8 mouse cellular contexts compared by ENCODE assay signal in genomic region chr11:58959921-58960465, GRCm38 (mm10). TPM values are rescaled to one million over a fixed set of nuclear protein-coding genes. Genes with fewer than 3 reads are reported as not detected.
DNase-seq lines count a peak whose midpoint lies in the region; ATAC-seq and TF ChIP-seq lines count a peak whose summit lies in the region.

No protein-coding gene starts in this region.

- peak overlapping the region; percentile 83 for H3K27ac ChIP-seq in forebrain, embryonic 15.5 days (replicated peaks)
- H3K27ac ChIP-seq in hindbrain, embryonic 10.5 days: peak overlapping the region; percentile 71

- H3K4me1 ChIP-seq in G1E (ENCODE audit: insufficient read depth, low read depth, low read length): peaks cover 40% of the 10 kb centered on the region
- H3K4me1 ChIP-seq in forebrain, embryonic 15.5 days: peaks cover 46% of the 10 kb centered on the region
- peaks cover 50% of the 10 kb centered on the region for H3K4me1 ChIP-seq in hindbrain, embryonic 10.5 days (replicated peaks)

- no peak for TF ChIP-seq CTCF in G1E (IDR thresholded peaks at IDR 0.05; ENCODE audit: low read depth, low read length)

- 3% methylated on average over 40 of the region's 40 CpGs for WGBS in forebrain, embryonic 15.5 days
- 5% methylated on average over 40 of the region's 40 CpGs for WGBS in hindbrain, embryonic 10.5 days

- peak overlapping the region; percentile 59 for H3K9ac ChIP-seq in forebrain, embryonic 15.5 days (replicated peaks)

- H3K4me3 ChIP-seq in G1E (ENCODE audit: low read depth, low read length): peak overlapping the region; percentile 75
- peak overlapping the region; percentile 56 for H3K4me3 ChIP-seq in forebrain, embryonic 15.5 days
- peak overlapping the region; percentile 59 for H3K4me3 ChIP-seq in hindbrain, embryonic 10.5 days

- ATAC-seq in G1E (ENCODE audit: extremely low read depth, insufficient number of reproducible peaks, low FRiP score, poor library complexity, severe bottlenecking): peak; percentile 82
- peak; percentile 80 for ATAC-seq in forebrain, embryonic 15.5 days (replicated peaks)

- peak; percentile 91 for DNase-seq in G1E (ENCODE audit: low spot score)
- peak; percentile 94 for DNase-seq in cerebellum, adult 11-12 months
- peak; percentile 83 for DNase-seq in hindbrain, embryonic 10.5 days (ENCODE audit: low spot score)
- peak; percentile 74 to 78 for DNase-seq in layer of hippocampus, postnatal 10 days (ENCODE audit: low spot score in 2 of 2)
- DNase-seq in lung, postnatal 14 days: peak; percentile 78
- DNase-seq in ovary, postnatal 36 days (ENCODE audit: low spot score): peak; percentile 65
- DNase-seq in thymus, postnatal 36 days: peak; percentile 61 to 72

- H3K36me3 ChIP-seq in G1E (replicated peaks): peaks cover 39% of the 10 kb centered on the region
- H3K36me3 ChIP-seq in forebrain, embryonic 15.5 days: no peaks in the 10 kb centered on the region
- H3K36me3 ChIP-seq in hindbrain, embryonic 10.5 days: peaks cover 15% of the 10 kb centered on the region

- peak overlapping the region; percentile 96 for H3K4me2 ChIP-seq in forebrain, embryonic 15.5 days (replicated peaks)

- H3K9me3 ChIP-seq in G1E (replicated peaks): peaks cover 6% of the 10 kb centered on the region
- H3K9me3 ChIP-seq in forebrain, embryonic 15.5 days: no peaks in the 10 kb centered on the region
- H3K9me3 ChIP-seq in hindbrain, embryonic 10.5 days: peaks cover 8% of the 10 kb centered on the region

- H3K27me3 ChIP-seq in G1E (ENCODE audit: insufficient read depth, low read length): no peaks in the 10 kb centered on the region; the same call in 1 of the 2 replicates
- no peaks in the 10 kb centered on the region for H3K27me3 ChIP-seq in forebrain, embryonic 15.5 days
- peaks cover 36% of the 10 kb centered on the region for H3K27me3 ChIP-seq in hindbrain, embryonic 10.5 days (ENCODE audit: insufficient read depth, poor library complexity, severe bottlenecking)

RNA-seq across cellular contexts. Expression of gene Hist3h2a, which starts 5.5 kb away (rescaled TPM):
- 93.3 and 107 TPM in 2 replicates for total RNA-seq in G1E (2014; fragmentation: Nextera tagmentation)
- total RNA-seq in G1E (2017): 108 and 128 TPM in 2 replicates
- 6.2 and 13.5 TPM in 2 replicates for polyA plus RNA-seq in G1E (2012)
- polyA plus RNA-seq in forebrain, embryonic 15.5 days (2015; fragmentation: Nextera tagmentation; extraction: Ambion mirVana): 155 and 160 TPM in 2 replicates
- 25.4 and 49.0 TPM in 2 replicates for polyA plus RNA-seq in hindbrain, embryonic 10.5 days (2016; fragmentation: Nextera tagmentation; extraction: Ambion mirVana)
- 10 to 100 TPM; 59.3 to 61.6 TPM for total RNA-seq in layer of hippocampus, postnatal 10 days (2021)

RNA-seq across cellular contexts. Expression of gene Trim17, which starts 5.5 kb away (rescaled TPM):
- total RNA-seq in G1E (2014; fragmentation: Nextera tagmentation) (not detected in 2 replicates), G1E (2017) (0.11 and 0.12 TPM in 2 replicates)
- 0.12 and 7.5 TPM in 2 replicates for polyA plus RNA-seq in G1E (2012)
- 1.9 and 2.7 TPM in 2 replicates for polyA plus RNA-seq in forebrain, embryonic 15.5 days (2015; fragmentation: Nextera tagmentation; extraction: Ambion mirVana)
- polyA plus RNA-seq in hindbrain, embryonic 10.5 days (2016; fragmentation: Nextera tagmentation; extraction: Ambion mirVana): 0.41 and 0.85 TPM in 2 replicates
- total RNA-seq in layer of hippocampus, postnatal 10 days (2021): 1 to 10 TPM; 2.9 to 3.7 TPM

RNA-seq across cellular contexts. Expression of gene Hist3h2ba, which starts 11.3 kb away (rescaled TPM):
- total RNA-seq in G1E (2014; fragmentation: Nextera tagmentation) (2.7 and 23.2 TPM in 2 replicates), G1E (2017) (6.0 and 7.1 TPM in 2 replicates)
- 0.20 TPM in 1 of 2 replicates, not detected in the other for polyA plus RNA-seq in G1E (2012)
- 355 and 373 TPM in 2 replicates for polyA plus RNA-seq in forebrain, embryonic 15.5 days (2015; fragmentation: Nextera tagmentation; extraction: Ambion mirVana)
- polyA plus RNA-seq in hindbrain, embryonic 10.5 days (2016; fragmentation: Nextera tagmentation; extraction: Ambion mirVana): 39.0 and 115 TPM in 2 replicates
- total RNA-seq in layer of hippocampus, postnatal 10 days (2021): 100 to 1,000 TPM; 146 to 155 TPM

RNA-seq across cellular contexts. Expression of gene Trim11, which starts 17.9 kb away (rescaled TPM):
- total RNA-seq in G1E (2014; fragmentation: Nextera tagmentation) (44.7 and 48.2 TPM in 2 replicates), G1E (2017) (32.3 and 36.4 TPM in 2 replicates)
- polyA plus RNA-seq in G1E (2012): 69.3 and 75.9 TPM in 2 replicates
- 22.6 and 24.8 TPM in 2 replicates for polyA plus RNA-seq in forebrain, embryonic 15.5 days (2015; fragmentation: Nextera tagmentation; extraction: Ambion mirVana)
- polyA plus RNA-seq in hindbrain, embryonic 10.5 days (2016; fragmentation: Nextera tagmentation; extraction: Ambion mirVana): 18.8 and 20.2 TPM in 2 replicates
- 10 to 100 TPM; 24.7 to 28.6 TPM for total RNA-seq in layer of hippocampus, postnatal 10 days (2021)

RNA-seq across cellular contexts. Expression of gene Rnf187, which starts 21.3 kb away (rescaled TPM):
- 55.7 and 55.8 TPM in 2 replicates for total RNA-seq in G1E (2014; fragmentation: Nextera tagmentation)
- 72.8 and 106 TPM in 2 replicates for total RNA-seq in G1E (2017)
- polyA plus RNA-seq in G1E (2012): 225 and 312 TPM in 2 replicates
- polyA plus RNA-seq in forebrain, embryonic 15.5 days (2015; fragmentation: Nextera tagmentation; extraction: Ambion mirVana): 508 and 517 TPM in 2 replicates
- 297 and 381 TPM in 2 replicates for polyA plus RNA-seq in hindbrain, embryonic 10.5 days (2016; fragmentation: Nextera tagmentation; extraction: Ambion mirVana)
- 100 to 1,000 TPM; 453 to 458 TPM for total RNA-seq in layer of hippocampus, postnatal 10 days (2021)

Comparison
In these comparisons a context has a peak if more than half of its experiments do, and no peak if none do; other contexts are left out.
1. Peak in every context shown above with its lines: DNase-seq, ATAC-seq, H3K4me3 ChIP-seq and H3K27ac ChIP-seq.
2. RNA of gene Hist3h2ba, which starts 11.3 kb away (polyA plus RNA-seq): 355 to 373 TPM in forebrain, embryonic 15.5 days and 39.0 to 115 TPM in hindbrain, embryonic 10.5 days; 0.20 TPM in G1E; every median in the first group is over 10 times any median in the second.